Comparison of ENCODE assay signal across 8 mouse cellular contexts in genomic region chr11:97152023-97152426, GRCm38 (mm10). TPM values are rescaled to one million over a fixed set of nuclear protein-coding genes. Genes with fewer than 3 reads are reported as not detected.
A peak's percentile ranks its signal among the peaks of the same experiment; 100 is the strongest.
DNase-seq lines count a peak whose midpoint lies in the region; ATAC-seq lines count a peak whose summit lies in the region.

No protein-coding gene starts in this region.

- no peak for ATAC-seq in forebrain, embryonic 14.5 days
- ATAC-seq in hindbrain, embryonic 14.5 days (ENCODE audit: low FRiP score), result no peak
- no peak for ATAC-seq in liver, embryonic 13.5 days (ENCODE audit: low read depth)
- ATAC-seq in neural tube, embryonic 15.5 days (ENCODE audit: low FRiP score), result no peak

- H3K4me2 ChIP-seq in forebrain, embryonic 14.5 days (ENCODE audit: low read length), result peak overlapping the region; percentile 77
- H3K4me2 ChIP-seq in hindbrain, embryonic 14.5 days (replicated peaks), result peak overlapping the region; percentile 72
- H3K4me2 ChIP-seq in liver, embryonic 13.5 days, result peak overlapping the region; percentile 79
- H3K4me2 ChIP-seq in neural tube, embryonic 15.5 days, result peak overlapping the region; percentile 89

- H3K36me3 ChIP-seq in forebrain, embryonic 14.5 days (ENCODE audit: control insufficient read depth, insufficient read depth, low read length), result peaks cover 8% of the 10 kb centered on the region; the same call in 1 of the 2 replicates
- H3K36me3 ChIP-seq in hindbrain, embryonic 14.5 days (replicated peaks; ENCODE audit: control insufficient read depth, insufficient read depth), result peaks cover 42% of the 10 kb centered on the region
- peaks cover 24% of the 10 kb centered on the region for H3K36me3 ChIP-seq in liver, embryonic 13.5 days
- H3K36me3 ChIP-seq in neural tube, embryonic 15.5 days, result peaks cover 22% of the 10 kb centered on the region

- H3K4me3 ChIP-seq in forebrain, embryonic 14.5 days (ENCODE audit: low read depth, low read length), result peak overlapping the region; percentile 70
- H3K4me3 ChIP-seq in hindbrain, embryonic 14.5 days (replicated peaks; ENCODE audit: low read length), result peak overlapping the region; percentile 84
- H3K4me3 ChIP-seq in liver, embryonic 13.5 days (replicated peaks), result peak overlapping the region; percentile 64; the same call in 1 of the 2 replicates
- peak overlapping the region; percentile 78 for H3K4me3 ChIP-seq in neural tube, embryonic 15.5 days (replicated peaks)

- peaks cover 18% of the 10 kb centered on the region for H3K4me1 ChIP-seq in forebrain, embryonic 14.5 days (ENCODE audit: control insufficient read depth, insufficient read depth, low read length)
- peaks cover 18% of the 10 kb centered on the region for H3K4me1 ChIP-seq in hindbrain, embryonic 14.5 days (replicated peaks; ENCODE audit: control insufficient read depth, insufficient read depth, low read length)
- H3K4me1 ChIP-seq in liver, embryonic 13.5 days (replicated peaks), result peaks cover 38% of the 10 kb centered on the region
- H3K4me1 ChIP-seq in neural tube, embryonic 15.5 days, result peaks cover 41% of the 10 kb centered on the region

- H3K27ac ChIP-seq in forebrain, embryonic 14.5 days (ENCODE audit: low read depth, low read length), result no peak overlapping the region
- peak overlapping the region; percentile 97; the same call in 1 of the 2 replicates for H3K27ac ChIP-seq in hindbrain, embryonic 14.5 days
- H3K27ac ChIP-seq in liver, embryonic 13.5 days, result no peak overlapping the region
- H3K27ac ChIP-seq in neural tube, embryonic 15.5 days (replicated peaks), result peak overlapping the region; percentile 96

- H3K27me3 ChIP-seq in forebrain, embryonic 14.5 days (replicated peaks; ENCODE audit: control insufficient read depth, insufficient read depth, low read length), result no peaks in the 10 kb centered on the region
- H3K27me3 ChIP-seq in hindbrain, embryonic 14.5 days (ENCODE audit: control insufficient read depth, insufficient read depth, low read length), result no peaks in the 10 kb centered on the region
- H3K27me3 ChIP-seq in liver, embryonic 13.5 days, result peaks cover 62% of the 10 kb centered on the region
- H3K27me3 ChIP-seq in neural tube, embryonic 15.5 days (replicated peaks), result no peaks in the 10 kb centered on the region

- H3K9me3 ChIP-seq in forebrain, embryonic 14.5 days (replicated peaks; ENCODE audit: control insufficient read depth, low read length), result no peaks in the 10 kb centered on the region
- H3K9me3 ChIP-seq in hindbrain, embryonic 14.5 days (ENCODE audit: control insufficient read depth, low read length), result no peaks in the 10 kb centered on the region
- H3K9me3 ChIP-seq in liver, embryonic 13.5 days (replicated peaks), result no peaks in the 10 kb centered on the region
- H3K9me3 ChIP-seq in neural tube, embryonic 15.5 days (replicated peaks), result no peaks in the 10 kb centered on the region

- H3K9ac ChIP-seq in forebrain, embryonic 14.5 days (ENCODE audit: low read length), result peak overlapping the region; percentile 82; the same call in 1 of the 2 replicates
- H3K9ac ChIP-seq in hindbrain, embryonic 14.5 days, result peak overlapping the region; percentile 93
- H3K9ac ChIP-seq in liver, embryonic 13.5 days, result no peak overlapping the region
- peak overlapping the region; percentile 87 for H3K9ac ChIP-seq in neural tube, embryonic 15.5 days (replicated peaks)

- DNase-seq in adrenal gland, adult 2 months, result peak; percentile 75
- DNase-seq in adrenal gland, postnatal 4 days (ENCODE audit: low spot score in 2 of 2), result no peak
- peak; percentile 52 for DNase-seq in brain, adult 2 months (ENCODE audit: low read depth, low spot score)
- DNase-seq in forebrain, embryonic 14.5 days (ENCODE audit: low spot score), result peak; percentile 26
- no peak for DNase-seq in hindbrain, embryonic 14.5 days (ENCODE audit: low spot score)
- no peak for DNase-seq in liver, embryonic 13.5 days
- no peak for DNase-seq in c-Kit-positive CD71-positive TER-119-positive erythroid progenitor cells, embryonic 14.5 days (ENCODE audit: low spot score)

- WGBS in forebrain, embryonic 14.5 days, result 1% methylated on average over 11 of the region's 11 CpGs
- under 1% methylated on average over 11 of the region's 11 CpGs for WGBS in hindbrain, embryonic 14.5 days
- 9% methylated on average over 11 of the region's 11 CpGs for WGBS in liver, embryonic 13.5 days (ENCODE audit: insufficient replicate concordance)
- 2% methylated on average over 11 of the region's 11 CpGs for WGBS in neural tube, embryonic 15.5 days

RNA-seq across cellular contexts. Expression of gene Tbkbp1, which starts 0.7 kb away (rescaled TPM):
- 10 to 100 TPM in 1 of 2 experiments, 1 to 10 TPM in 1; 9.7 to 13.1 TPM for total RNA-seq in adrenal gland, adult 2 months (2021)
- 33.8 and 53.8 TPM in 2 replicates for polyA plus RNA-seq in adrenal gland, adult 2 months (2012; rRNA removed)
- total RNA-seq in adrenal gland, postnatal 4 days (2021), result 10 to 100 TPM; 19.1 to 21.0 TPM
- 4.8 and 5.4 TPM in 2 replicates for polyA plus RNA-seq in forebrain, embryonic 14.5 days (2014; fragmentation: Nextera tagmentation; extraction: Ambion mirVana)
- polyA plus RNA-seq in hindbrain, embryonic 14.5 days (2014; fragmentation: Nextera tagmentation; extraction: Ambion mirVana), result 9.3 and 10.8 TPM in 2 replicates
- 1.0 and 1.1 TPM in 2 replicates for polyA plus RNA-seq in liver, embryonic 13.5 days (2015; fragmentation: Nextera tagmentation; extraction: Ambion mirVana)
- polyA plus RNA-seq in neural tube, embryonic 15.5 days (2015; fragmentation: Nextera tagmentation; extraction: Ambion mirVana), result 8.8 and 9.5 TPM in 2 replicates

RNA-seq across cellular contexts. Expression of gene Kpnb1, which starts 35.7 kb away (rescaled TPM):
- total RNA-seq in adrenal gland, adult 2 months (2021), result 100 to 1,000 TPM in 1 of 2 experiments, 10 to 100 TPM in 1; 98.1 to 113 TPM
- 8.8 and 11.4 TPM in 2 replicates for polyA plus RNA-seq in adrenal gland, adult 2 months (2012; rRNA removed)
- 100 to 1,000 TPM; 126 to 146 TPM for total RNA-seq in adrenal gland, postnatal 4 days (2021)
- polyA plus RNA-seq in forebrain, embryonic 14.5 days (2014; fragmentation: Nextera tagmentation; extraction: Ambion mirVana), result 41.7 and 41.9 TPM in 2 replicates
- 35.3 and 44.2 TPM in 2 replicates for polyA plus RNA-seq in hindbrain, embryonic 14.5 days (2014; fragmentation: Nextera tagmentation; extraction: Ambion mirVana)
- 29.2 and 30.8 TPM in 2 replicates for polyA plus RNA-seq in liver, embryonic 13.5 days (2015; fragmentation: Nextera tagmentation; extraction: Ambion mirVana)
- 26.7 and 32.2 TPM in 2 replicates for polyA plus RNA-seq in neural tube, embryonic 15.5 days (2015; fragmentation: Nextera tagmentation; extraction: Ambion mirVana)

RNA-seq across cellular contexts. Expression of gene Tbx21, which starts 36.9 kb away (rescaled TPM):
- total RNA-seq in adrenal gland, adult 2 months (2021), result under 1 TPM; 0.26 to 0.31 TPM
- 0.53 and 0.73 TPM in 2 replicates for polyA plus RNA-seq in adrenal gland, adult 2 months (2012; rRNA removed)
- under 1 TPM; 0.45 to 0.62 TPM for total RNA-seq in adrenal gland, postnatal 4 days (2021)
- polyA plus RNA-seq in forebrain, embryonic 14.5 days (2014; fragmentation: Nextera tagmentation; extraction: Ambion mirVana), result 0.11 and 0.13 TPM in 2 replicates
- not detected in 2 replicates for polyA plus RNA-seq in hindbrain, embryonic 14.5 days (2014; fragmentation: Nextera tagmentation; extraction: Ambion mirVana)
- not detected in 2 replicates for polyA plus RNA-seq in liver, embryonic 13.5 days (2015; fragmentation: Nextera tagmentation; extraction: Ambion mirVana)
- polyA plus RNA-seq in neural tube, embryonic 15.5 days (2015; fragmentation: Nextera tagmentation; extraction: Ambion mirVana), result 0.23 and 0.43 TPM in 2 replicates

Comparison
In these comparisons a context has a peak if more than half of its experiments do, and no peak if none do; other contexts are left out.
1. DNase-seq: peak in adrenal gland, adult 2 months (single experiment), brain, adult 2 months (single experiment) and forebrain, embryonic 14.5 days (single experiment); none in adrenal gland, postnatal 4 days (0 of 2), hindbrain, embryonic 14.5 days (single experiment), liver, embryonic 13.5 days (single experiment) and c-Kit-positive CD71-positive TER-119-positive erythroid progenitor cells, embryonic 14.5 days (single experiment).
2. H3K27ac ChIP-seq: peak in hindbrain, embryonic 14.5 days (single experiment) and neural tube, embryonic 15.5 days (single experiment); none in forebrain, embryonic 14.5 days (single experiment) and liver, embryonic 13.5 days (single experiment).
3. Peak in every context shown above with its lines, with median percentiles within 50 percentile points of each other: H3K4me2 ChIP-seq and H3K4me3 ChIP-seq.